Mouse (Mus musculus) bone marrow, adult 2 months (tissue): ENCODE results near the gene Btg1. TPM values are rescaled to one million over a fixed set of nuclear protein-coding genes. Genes with fewer than 3 reads are reported as not detected.
A peak's percentile ranks its signal among the peaks of the same experiment; 100 is the strongest.

ENCODE experiments used
- H3K27ac ChIP-seq: fragments of 200-500 bp; 2 replicates; pipeline ENCODE4 v1.5.1; 2012; ENCODE audit warnings: low read depth, mild to moderate bottlenecking, control low read depth, inconsistent platforms, low read length; ENCODE audit not compliant: control insufficient read depth, poor library complexity, insufficient read depth
- H3K4me1 ChIP-seq: fragments of 200-500 bp; 2 replicates; pipeline ENCODE4 v1.6.1; 2011; ENCODE audit warnings: low read length; ENCODE audit not compliant: control insufficient read depth, insufficient read depth
- H3K4me3 ChIP-seq: fragments of 200-500 bp; replicated peaks from 2 replicates; pipeline ENCODE3; 2011; ENCODE audit warnings: mild to moderate bottlenecking, low read depth, low read length, control low read depth; ENCODE audit not compliant: control insufficient read depth
- CTCF ChIP-seq: fragments of 200-500 bp; IDR thresholded peaks from 2 replicates; pipeline ENCODE4 v1.5.1; 2011; ENCODE audit warnings: low read length, control low read depth; ENCODE audit not compliant: control insufficient read depth, insufficient read depth
- POLR2A ChIP-seq: fragments of 200-500 bp; IDR thresholded peaks from 2 replicates; pipeline ENCODE4 v1.6.1; 2011; ENCODE audit warnings: low read depth, mild to moderate bottlenecking, control low read depth, low read length, borderline replicate concordance; ENCODE audit not compliant: control insufficient read depth
- WGBS: fragments of 180-500 bp; shearing (Covaris S2); methylation state at CpG from one replicate; pipeline ENCODE4 v1.1.7; 2018; 5-methylcytosine and 5-hydroxymethylcytosine counted together
- polyA plus RNA-seq: library from polyadenylated mRNA; stranded (reverse); fragments of >200 nt; gene quantifications from 2 replicates; pipeline ENCODE4 v1.2.4, GENCODE M21; 2011; ENCODE audit warnings: low replicate concordance; ENCODE audit not compliant: missing spikeins, insufficient read depth, insufficient read length

Gene Btg1
- polyA plus RNA-seq, 1 experiment, result 43.6 TPM

GRCm38 (mm10) chr10:96602339-96602738, 14.5 kb upstream of the Btg1 start:
- TF ChIP-seq POLR2A, result no peak
- TF ChIP-seq CTCF, result no peak
- WGBS, result 73% methylated on average over 3 of the region's 3 CpGs
- H3K27ac ChIP-seq, result no peak overlapping the region
- H3K4me1 ChIP-seq, result no peaks in the 10 kb centered on the region
- no peak overlapping the region for H3K4me3 ChIP-seq

GRCm38 (mm10) chr10:96605168-96605567, 11.6 kb upstream of the Btg1 start:
- Histone ChIP-seq H3K27ac (no peak overlapping the region), H3K4me3 (no peak overlapping the region), H3K4me1 (no peaks in the 10 kb centered on the region)
- 77% methylated on average over 1 of the region's 1 CpGs for WGBS
- TF ChIP-seq POLR2A (no peak), CTCF (no peak)

- H3K4me3 ChIP-seq, result no peak overlapping the region
- no peaks in the 10 kb centered on the region for H3K4me1 ChIP-seq
- no peak for TF ChIP-seq POLR2A
- 43% methylated on average over 2 of the region's 2 CpGs for WGBS
- no peak overlapping the region for H3K27ac ChIP-seq
Measured at GRCm38 (mm10) chr10:96605856-96606255, 10.9 kb upstream of the Btg1 start.

- TF ChIP-seq CTCF, result no peak
- TF ChIP-seq POLR2A, result no peak
- H3K27ac ChIP-seq, result no peak overlapping the region
- H3K4me1 ChIP-seq, result no peaks in the 10 kb centered on the region; the same call in 1 of the 2 replicates
- WGBS, result 76% methylated on average over 4 of the region's 4 CpGs
- no peak overlapping the region for H3K4me3 ChIP-seq
Measured at GRCm38 (mm10) chr10:96607617-96608185, 9.1 kb upstream of the Btg1 start.

- Histone ChIP-seq H3K4me1 (no peaks in the 10 kb centered on the region; the same call in 1 of the 2 replicates), H3K4me3 (no peak overlapping the region), H3K27ac (no peak overlapping the region)
- no peak for TF ChIP-seq POLR2A
- TF ChIP-seq CTCF, result no peak
- WGBS, result 83% methylated on average over 8 of the region's 8 CpGs
Measured at GRCm38 (mm10) chr10:96609356-96610345, 7.2 kb upstream of the Btg1 start.

GRCm38 (mm10) chr10:96616001-96616708, 651 bp upstream of the Btg1 start:
- TF ChIP-seq POLR2A (no peak; the same call in 1 of the 2 replicates), CTCF (no peak)
- under 1% methylated on average over 24 of the region's 24 CpGs for WGBS

GRCm38 (mm10) chr10:96617221-96617950, 580 bp downstream of the Btg1 start:
- WGBS, result under 1% methylated on average over 78 of the region's 78 CpGs
- Histone ChIP-seq H3K27ac (peak overlapping the region; percentile 97), H3K4me3 (peak overlapping the region; percentile 81), H3K4me1 (no peaks in the 10 kb centered on the region; the same call in 1 of the 2 replicates)
- TF ChIP-seq POLR2A, result no peak
- no peak for TF ChIP-seq CTCF

More at GRCm38 (mm10) chr10:96616001-96616708, 651 bp upstream of the Btg1 start:
- Histone ChIP-seq H3K27ac (peak overlapping the region; percentile 97), H3K4me3 (peak overlapping the region; percentile 71), H3K4me1 (no peaks in the 10 kb centered on the region; the same call in 1 of the 2 replicates)

GRCm38 (mm10) chr10:96617951-96618575, 1.3 kb downstream of the Btg1 start:
- Histone ChIP-seq H3K4me3 (peak overlapping the region; percentile 81), H3K4me1 (no peaks in the 10 kb centered on the region; the same call in 1 of the 2 replicates), H3K27ac (peak overlapping the region; percentile 97)
- TF ChIP-seq POLR2A (no peak), CTCF (peak; percentile 40; the same call in 1 of the 2 replicates)
- WGBS, result under 1% methylated on average over 29 of the region's 29 CpGs
